Mouse (Mus musculus) intestine, embryonic 15.5 days (tissue): ENCODE measurements around the gene Tubg1. TPM values are rescaled to one million over a fixed set of nuclear protein-coding genes. Genes with fewer than 3 reads are reported as not detected.

Experiments
- ATAC-seq: fragments of 200-750 bp; cut with Nextera tagmentation; 2 replicates; pipeline ENCODE4 v1.8.0; 2017; ENCODE audit warnings: moderate TSS enrichment, moderate library complexity
- H3K27ac ChIP-seq: fragments of 300-500 bp; sonication (generic); 2 replicates; pipeline ENCODE4 v1.5.1; 2015; ENCODE audit warnings: mild to moderate bottlenecking, inconsistent platforms
- H3K27me3 ChIP-seq: fragments of 300-500 bp; sonication (generic); replicated peaks from 2 replicates; pipeline ENCODE4 v1.6.1; 2015; ENCODE audit warnings: inconsistent platforms
- H3K36me3 ChIP-seq: fragments of 300-500 bp; sonication (generic); 2 replicates; pipeline ENCODE4 v1.6.1; 2015; ENCODE audit warnings: inconsistent platforms
- H3K4me1 ChIP-seq: fragments of 300-500 bp; sonication (generic); replicated peaks from 2 replicates; pipeline ENCODE4 v1.6.1; 2015; ENCODE audit warnings: inconsistent platforms
- H3K4me2 ChIP-seq: fragments of 300-500 bp; sonication (generic); replicated peaks from 2 replicates; pipeline ENCODE4 v1.6.1; 2015; ENCODE audit warnings: mild to moderate bottlenecking, inconsistent platforms
- H3K4me3 ChIP-seq: fragments of 300-500 bp; sonication (generic); replicated peaks from 2 replicates; pipeline ENCODE4 v1.5.1; 2015; ENCODE audit warnings: inconsistent platforms
- H3K9ac ChIP-seq: fragments of 300-500 bp; sonication (generic); 2 replicates; pipeline ENCODE4 v1.6.1; 2015; ENCODE audit warnings: inconsistent platforms
- H3K9me3 ChIP-seq: fragments of 300-500 bp; sonication (generic); 2 replicates; pipeline ENCODE4 v1.6.1; 2016; ENCODE audit warnings: inconsistent platforms
- WGBS: fragments of 180-500 bp; shearing (Covaris S2); methylation state at CpG from one replicate; pipeline ENCODE4 v1.1.7; 2015; 5-methylcytosine and 5-hydroxymethylcytosine counted together
- polyA plus RNA-seq: library from polyadenylated mRNA; unstranded; fragments of >200 nt; fragmentation: Nextera tagmentation; extraction: Ambion mirVana; gene quantifications from 2 replicates; pipeline ENCODE4 v1.2.1, GENCODE M21; 2015

Gene Tubg1
- polyA plus RNA-seq, 1 experiment from 2014 or later, result 59.2 TPM

GRCm38 (mm10) chr11:101163476-101164350 lies 44.0 kb downstream of the Tubg1 start:
- Histone ChIP-seq H3K27ac (no peak overlapping the region), H3K4me2 (peak overlapping the region; percentile 51), H3K9ac (0 out of 2 replicates have a peak overlapping the region, but pooled peaks have one; percentile 23), H3K4me1 (peaks cover 30% of the 10 kb centered on the region), H3K27me3 (peaks cover 13% of the 10 kb centered on the region), H3K4me3 (peak overlapping the region; percentile 16), H3K36me3 (peaks cover 35% of the 10 kb centered on the region), H3K9me3 (no peaks in the 10 kb centered on the region)
- peak; percentile 52 for ATAC-seq
- WGBS, result 44% methylated on average over 48 of the region's 49 CpGs

GRCm38 (mm10) chr11:101164351-101164665 lies 44.6 kb downstream of the Tubg1 start:
- peak overlapping the region; percentile 16 for H3K4me3 ChIP-seq
- H3K27me3 ChIP-seq, result peaks cover 13% of the 10 kb centered on the region
- peak overlapping the region; percentile 51 for H3K4me2 ChIP-seq
- H3K9ac ChIP-seq, result 0 out of 2 replicates have a peak overlapping the region, but pooled peaks have one; percentile 23
- H3K9me3 ChIP-seq, result no peaks in the 10 kb centered on the region
- 42% methylated on average over 21 of the region's 21 CpGs for WGBS
- ATAC-seq, result no peak
- H3K4me1 ChIP-seq, result peaks cover 36% of the 10 kb centered on the region
- peaks cover 35% of the 10 kb centered on the region for H3K36me3 ChIP-seq
- no peak overlapping the region for H3K27ac ChIP-seq

- no peak overlapping the region for H3K4me3 ChIP-seq
- no peak overlapping the region for H3K27ac ChIP-seq
- H3K27me3 ChIP-seq, result peaks cover 13% of the 10 kb centered on the region
- 55% methylated on average over 35 of the region's 35 CpGs for WGBS
- no peak overlapping the region for H3K9ac ChIP-seq
- no peak overlapping the region for H3K4me2 ChIP-seq
- H3K9me3 ChIP-seq, result no peaks in the 10 kb centered on the region
- ATAC-seq, result no peak
- H3K36me3 ChIP-seq, result peaks cover 35% of the 10 kb centered on the region
- H3K4me1 ChIP-seq, result peaks cover 42% of the 10 kb centered on the region
These were observed 45.2 kb downstream of the Tubg1 start for GRCm38 (mm10) chr11:101164677-101165580.

GRCm38 (mm10) chr11:101166357-101166756 lies 46.6 kb downstream of the Tubg1 start:
- Histone ChIP-seq H3K36me3 (peaks cover 34% of the 10 kb centered on the region), H3K9me3 (no peaks in the 10 kb centered on the region), H3K4me2 (no peak overlapping the region), H3K4me3 (no peak overlapping the region), H3K4me1 (peaks cover 45% of the 10 kb centered on the region), H3K9ac (no peak overlapping the region), H3K27ac (no peak overlapping the region), H3K27me3 (peaks cover 13% of the 10 kb centered on the region)
- ATAC-seq, result no peak
- 74% methylated on average over 14 of the region's 14 CpGs for WGBS

GRCm38 (mm10) chr11:101167211-101167962 lies 47.6 kb downstream of the Tubg1 start:
- Histone ChIP-seq H3K4me2 (no peak overlapping the region), H3K27ac (no peak overlapping the region), H3K4me1 (peaks cover 43% of the 10 kb centered on the region), H3K9me3 (no peaks in the 10 kb centered on the region), H3K36me3 (peaks cover 29% of the 10 kb centered on the region), H3K4me3 (no peak overlapping the region), H3K27me3 (peaks cover 13% of the 10 kb centered on the region), H3K9ac (no peak overlapping the region)
- ATAC-seq, result no peak
- 75% methylated on average over 19 of the region's 19 CpGs for WGBS

- no peak overlapping the region for H3K4me3 ChIP-seq
- H3K27ac ChIP-seq, result no peak overlapping the region
- WGBS, result 74% methylated on average over 8 of the region's 8 CpGs
- ATAC-seq, result no peak
- H3K9me3 ChIP-seq, result no peaks in the 10 kb centered on the region
- peaks cover 29% of the 10 kb centered on the region for H3K36me3 ChIP-seq
- peaks cover 43% of the 10 kb centered on the region for H3K4me1 ChIP-seq
- H3K9ac ChIP-seq, result no peak overlapping the region
- H3K4me2 ChIP-seq, result no peak overlapping the region
- H3K27me3 ChIP-seq, result peaks cover 13% of the 10 kb centered on the region
These were observed 48.2 kb downstream of the Tubg1 start for GRCm38 (mm10) chr11:101167963-101168300.

- peak overlapping the region; percentile 93 for H3K4me2 ChIP-seq
- H3K27me3 ChIP-seq, result peaks cover 13% of the 10 kb centered on the region
- 71% methylated on average over 18 of the region's 18 CpGs for WGBS
- no peak for ATAC-seq
- H3K9me3 ChIP-seq, result no peaks in the 10 kb centered on the region
- H3K27ac ChIP-seq, result no peak overlapping the region
- no peak overlapping the region for H3K9ac ChIP-seq
- peaks cover 28% of the 10 kb centered on the region for H3K36me3 ChIP-seq
- H3K4me1 ChIP-seq, result peaks cover 44% of the 10 kb centered on the region
- H3K4me3 ChIP-seq, result peak overlapping the region; percentile 69; the same call in 1 of the 2 replicates
These were observed 48.7 kb downstream of the Tubg1 start for GRCm38 (mm10) chr11:101168301-101168980.

GRCm38 (mm10) chr11:101169301-101170107 lies 49.8 kb downstream of the Tubg1 start:
- H3K27me3 ChIP-seq, result peaks cover 11% of the 10 kb centered on the region
- H3K27ac ChIP-seq, result no peak overlapping the region
- H3K4me1 ChIP-seq, result peaks cover 45% of the 10 kb centered on the region
- no peaks in the 10 kb centered on the region for H3K9me3 ChIP-seq
- peak overlapping the region; percentile 69 for H3K4me3 ChIP-seq
- no peak for ATAC-seq
- peak overlapping the region; percentile 93 for H3K4me2 ChIP-seq
- H3K9ac ChIP-seq, result peak overlapping the region; percentile 72
- peaks cover 19% of the 10 kb centered on the region for H3K36me3 ChIP-seq
- 18% methylated on average over 17 of the region's 17 CpGs for WGBS

- H3K4me1 ChIP-seq, result peaks cover 51% of the 10 kb centered on the region
- peak within 1 kb of the TSS; percentile 86 for H3K27ac ChIP-seq
- 1% methylated on average over 35 of the region's 35 CpGs for WGBS
- H3K9me3 ChIP-seq, result no peaks in the 10 kb centered on the region
- no peak for ATAC-seq
- H3K4me3 ChIP-seq, result peak within 1 kb of the TSS; percentile 69
- peak within 1 kb of the TSS; percentile 93 for H3K4me2 ChIP-seq
- peaks cover 17% of the 10 kb centered on the region for H3K36me3 ChIP-seq
- peak within 1 kb of the TSS; percentile 72 for H3K9ac ChIP-seq
- H3K27me3 ChIP-seq, result peaks cover 12% of the 10 kb centered on the region
These were observed 50.6 kb downstream of the Tubg1 start, which contains the start of gene Cntnap1 for GRCm38 (mm10) chr11:101170354-101170810. Cntnap1 (plus strand) TSS chr11:101170523.

- Histone ChIP-seq H3K9ac (peak within 1 kb of the TSS; percentile 72), H3K4me3 (peak within 1 kb of the TSS; percentile 69), H3K27ac (peak within 1 kb of the TSS; percentile 94), H3K4me1 (peaks cover 52% of the 10 kb centered on the region), H3K36me3 (peaks cover 17% of the 10 kb centered on the region), H3K27me3 (peaks cover 12% of the 10 kb centered on the region), H3K9me3 (no peaks in the 10 kb centered on the region), H3K4me2 (peak within 1 kb of the TSS; percentile 93)
- under 1% methylated on average over 49 of the region's 50 CpGs for WGBS
- ATAC-seq, result peak; percentile 95
These were observed 51.3 kb downstream of the Tubg1 start, which contains the start of gene Plekhh3 for GRCm38 (mm10) chr11:101170811-101171610. Plekhh3 (minus strand) TSS chr11:101171351.
